Mouse (Mus musculus): ENCODE results near the gene G6pc3. TPM values are rescaled to one million over a fixed set of nuclear protein-coding genes. Genes with fewer than 3 reads are reported as not detected.

The G6pc3 gene
- total and polyA plus RNA-seq, 2 experiments from 2014 or later, result 42.0 to 68.5 TPM

GRCm38 (mm10) chr11:102146005-102146404, 43.4 kb upstream of the G6pc3 start:
- Histone ChIP-seq H3K4me1 (ENCODE audit: insufficient read depth, low read length) (no peaks in the 10 kb centered on the region; the same call in 1 of the 2 replicates), H3K4me3 (ENCODE audit: low read depth, low read length) (no peak overlapping the region; the same call in 1 of the 2 replicates), H3K9ac (replicated peaks; ENCODE audit: low read length, poor library complexity, severe bottlenecking) (no peak overlapping the region), H3K9me3 (ENCODE audit: low read length) (no peaks in the 10 kb centered on the region), H3K27me3 (ENCODE audit: insufficient read depth, low read length) (peaks cover 67% of the 10 kb centered on the region), H3K36me3 (ENCODE audit: insufficient read depth, low read length) (no peaks in the 10 kb centered on the region), H3K4me2 (ENCODE audit: low read depth, low read length, poor library complexity, severe bottlenecking) (no peak overlapping the region), H3K27ac (ENCODE audit: low read depth, low read length) (no peak overlapping the region)
- no peak for DNase-seq (ENCODE audit: low spot score)
- WGBS, result 4% methylated on average over 16 of the region's 16 CpGs
- TF ChIP-seq CTCF (IDR thresholded peaks at IDR 0.05), result no peak
- ATAC-seq (ENCODE audit: low FRiP score), result no peak

GRCm38 (mm10) chr11:102146531-102146930, 42.9 kb upstream of the G6pc3 start:
- no peaks in the 10 kb centered on the region for H3K36me3 ChIP-seq (ENCODE audit: insufficient read depth, low read length)
- no peak overlapping the region for H3K9ac ChIP-seq (replicated peaks; ENCODE audit: low read length, poor library complexity, severe bottlenecking)
- H3K9me3 ChIP-seq (ENCODE audit: low read length), result no peaks in the 10 kb centered on the region
- no peaks in the 10 kb centered on the region; the same call in 1 of the 2 replicates for H3K4me1 ChIP-seq (ENCODE audit: insufficient read depth, low read length)
- no peak for TF ChIP-seq CTCF (IDR thresholded peaks at IDR 0.05)
- DNase-seq (ENCODE audit: low spot score) (no peak), ATAC-seq (ENCODE audit: low FRiP score) (no peak)
- H3K27me3 ChIP-seq (ENCODE audit: insufficient read depth, low read length), result peaks cover 67% of the 10 kb centered on the region
- no peak overlapping the region for H3K4me2 ChIP-seq (ENCODE audit: low read depth, low read length, poor library complexity, severe bottlenecking)
- WGBS, result 8% methylated on average over 17 of the region's 17 CpGs
- H3K4me3 ChIP-seq (ENCODE audit: low read depth, low read length), result no peak overlapping the region
- H3K27ac ChIP-seq (ENCODE audit: low read depth, low read length), result no peak overlapping the region

DNA sequence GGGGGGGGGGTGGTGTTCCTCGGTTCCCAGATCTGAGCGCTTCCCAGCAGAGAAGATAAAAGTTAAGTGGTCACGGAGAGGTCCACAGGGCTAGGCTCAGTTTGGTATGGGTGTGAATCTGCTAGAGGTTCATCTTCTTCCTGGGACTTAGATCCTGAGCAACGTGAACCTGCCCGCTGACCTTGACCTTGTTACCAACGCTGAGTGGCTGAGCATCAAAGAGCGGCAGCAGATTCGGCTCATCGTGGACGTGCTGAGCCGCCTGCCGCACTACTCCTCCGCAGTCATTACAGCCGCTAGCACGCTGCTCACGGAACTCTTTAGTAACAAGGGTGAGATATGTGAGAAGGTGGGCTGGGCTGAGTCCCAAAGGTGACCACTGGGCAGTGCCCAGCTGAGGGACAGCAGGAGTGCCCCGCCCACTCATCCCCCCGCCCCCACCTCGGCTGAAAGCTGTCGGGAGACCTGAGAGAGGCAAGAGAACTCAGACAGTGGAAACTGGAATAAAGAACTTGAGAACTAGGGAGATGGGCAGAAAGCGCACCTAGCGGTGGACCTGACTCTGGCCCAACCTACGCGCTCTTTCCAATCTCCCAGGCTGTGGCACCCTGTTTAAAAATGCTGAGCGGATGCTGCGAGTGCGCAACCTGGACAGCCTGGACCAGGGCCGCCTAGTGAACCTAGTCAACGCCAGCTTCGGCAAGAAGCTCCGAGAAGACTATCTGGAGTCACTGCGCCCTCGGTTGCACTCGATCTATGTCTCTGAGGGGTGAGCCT, 42.0 kb upstream of the G6pc3 start:
- no peak for ATAC-seq (ENCODE audit: low FRiP score)
- Histone ChIP-seq H3K4me2 (ENCODE audit: low read depth, low read length, poor library complexity, severe bottlenecking) (0 out of 2 replicates have a peak overlapping the region, but pooled peaks have one; percentile 18), H3K27ac (ENCODE audit: low read depth, low read length) (no peak overlapping the region), H3K27me3 (ENCODE audit: insufficient read depth, low read length) (peaks cover 67% of the 10 kb centered on the region), H3K4me3 (ENCODE audit: low read depth, low read length) (no peak overlapping the region), H3K36me3 (ENCODE audit: insufficient read depth, low read length) (peaks cover under 1% of the 10 kb centered on the region), H3K9ac (replicated peaks; ENCODE audit: low read length, poor library complexity, severe bottlenecking) (no peak overlapping the region), H3K9me3 (ENCODE audit: low read length) (no peaks in the 10 kb centered on the region), H3K4me1 (ENCODE audit: insufficient read depth, low read length) (no peaks in the 10 kb centered on the region; the same call in 1 of the 2 replicates)
- 14% methylated on average over 34 of the region's 34 CpGs for WGBS
- TF ChIP-seq CTCF (IDR thresholded peaks at IDR 0.05), result peak; percentile 30; the same call in 1 of the 2 replicates
- DNase-seq (ENCODE audit: low spot score), result no peak

DNA sequence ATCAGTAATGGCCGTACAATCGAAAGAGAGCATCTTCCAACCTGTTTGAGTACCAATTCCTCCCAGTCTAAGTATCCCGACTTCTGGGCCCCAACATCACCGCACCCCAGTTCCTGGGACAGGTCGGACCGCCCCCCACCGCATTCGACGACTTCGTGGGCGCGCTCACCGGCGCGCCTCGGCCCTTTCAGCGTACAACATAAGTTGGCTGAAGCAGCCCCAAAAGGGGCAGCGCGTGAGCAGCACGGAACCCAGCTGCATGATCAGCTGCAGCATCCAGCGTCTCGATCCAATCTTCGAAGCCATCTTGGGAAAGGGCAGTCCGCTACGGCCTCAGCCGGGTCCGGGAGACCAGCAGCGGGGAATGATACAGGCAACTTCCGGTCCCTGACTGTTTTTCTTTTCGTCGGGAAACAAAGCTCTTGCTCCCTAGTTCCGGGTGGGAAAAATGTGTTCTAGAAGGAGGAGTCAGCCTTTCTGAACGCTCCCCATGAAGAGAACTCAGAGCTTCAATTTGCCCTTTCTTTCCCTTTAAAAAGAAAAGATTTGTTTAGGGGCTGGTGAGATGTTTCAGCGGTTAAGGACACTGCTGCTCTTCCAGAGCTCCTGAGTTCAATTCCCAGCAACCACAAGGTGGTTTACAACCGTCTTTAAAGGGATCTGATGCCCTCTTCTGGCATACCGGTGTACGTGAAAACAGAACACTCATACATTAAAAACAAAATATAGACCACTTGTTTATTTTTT, 33.2 kb upstream of the G6pc3 start, which contains the start of gene Tmem101:
TSS of gene Tmem101 (minus strand) at position 366 of the 747 bp plus-strand sequence.
- TF ChIP-seq CTCF (IDR thresholded peaks at IDR 0.05), result peak; percentile 62

GRCm38 (mm10) chr11:102156786-102157089, 32.7 kb upstream of the G6pc3 start:
- whole genome bisulfite sequencing, result 15% methylated on average over 1 of the region's 1 CpGs
- H3K36me3 ChIP-seq (ENCODE audit: insufficient read depth, low read length), result peaks cover 19% of the 10 kb centered on the region
- H3K9ac ChIP-seq (replicated peaks; ENCODE audit: low read length, poor library complexity, severe bottlenecking), result no peak overlapping the region
- ATAC-seq (ENCODE audit: low FRiP score) (0 out of 2 replicates have a peak, but pooled peaks have one; percentile 22), DNase-seq (ENCODE audit: low spot score) (no peak)
- H3K27ac ChIP-seq (ENCODE audit: low read depth, low read length), result no peak overlapping the region
- no peaks in the 10 kb centered on the region for H3K9me3 ChIP-seq (ENCODE audit: low read length)
- H3K4me3 ChIP-seq (ENCODE audit: low read depth, low read length), result no peak overlapping the region; the same call in 1 of the 2 replicates
- H3K4me2 ChIP-seq (ENCODE audit: low read depth, low read length, poor library complexity, severe bottlenecking), result no peak overlapping the region
- H3K27me3 ChIP-seq (ENCODE audit: insufficient read depth, low read length), result no peaks in the 10 kb centered on the region
- peaks cover 6% of the 10 kb centered on the region for H3K4me1 ChIP-seq (ENCODE audit: insufficient read depth, low read length)
- TF ChIP-seq CTCF (IDR thresholded peaks at IDR 0.05), result no peak

More for the DNA sequence above, 33.2 kb upstream of the G6pc3 start, which contains the start of gene Tmem101:
- Histone ChIP-seq H3K9me3 (ENCODE audit: low read length) (no peaks in the 10 kb centered on the region), H3K4me1 (ENCODE audit: insufficient read depth, low read length) (peaks cover 6% of the 10 kb centered on the region), H3K27me3 (ENCODE audit: insufficient read depth, low read length) (no peaks in the 10 kb centered on the region), H3K9ac (replicated peaks; ENCODE audit: low read length, poor library complexity, severe bottlenecking) (peak within 1 kb of the TSS; percentile 80), H3K4me2 (ENCODE audit: low read depth, low read length, poor library complexity, severe bottlenecking) (peak within 1 kb of the TSS; percentile 92), H3K36me3 (ENCODE audit: insufficient read depth, low read length) (peaks cover 19% of the 10 kb centered on the region), H3K4me3 (ENCODE audit: low read depth, low read length) (peak within 1 kb of the TSS; percentile 65), H3K27ac (ENCODE audit: low read depth, low read length) (peak within 1 kb of the TSS; percentile 74)
- ATAC-seq (ENCODE audit: low FRiP score), result peak; percentile 84
- under 1% methylated on average over 37 of the region's 37 CpGs for WGBS
- DNase-seq (ENCODE audit: low spot score), result peak; percentile 97
